Mouse (Mus musculus) cerebellum, postnatal 25 days (tissue): ENCODE data around the gene Iqcf6.
"Not testable (repeated sequence)": the region's sequence is repeated elsewhere in the genome, so short reads cannot be mapped to it uniquely, and the experiment has no call there.

Experiments used
- DNase-seq, 2 experiments: peaks; one replicate each; pipeline ENCODE4 v3.0.0; 2021; ENCODE audit warnings: mixed read lengths in 2 of 2

The Iqcf6 gene

DNA sequence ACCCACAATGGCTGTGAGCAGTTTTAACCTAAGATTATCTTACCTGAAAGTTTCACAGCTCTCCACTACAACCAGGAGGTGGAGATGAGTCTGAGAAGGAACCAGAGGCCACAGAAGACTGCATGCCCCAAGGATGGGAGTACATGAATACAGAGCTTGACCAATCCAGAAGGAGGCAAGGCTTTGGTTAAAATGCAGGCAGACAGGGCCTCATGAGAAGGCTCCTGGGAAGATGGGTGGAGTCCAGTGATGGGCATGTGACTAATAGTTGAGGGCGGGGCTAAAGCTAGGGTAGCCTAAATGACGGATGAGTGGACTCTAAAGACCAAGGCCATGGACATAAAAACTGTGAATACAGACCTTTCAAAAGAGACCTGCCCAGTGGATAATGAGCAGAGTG, at the start of gene Iqcf6:
Gene Iqcf6, plus strand, starts transcription at position 301 of the 400 bp plus-strand sequence.
- no peak for DNase-seq

DNA sequence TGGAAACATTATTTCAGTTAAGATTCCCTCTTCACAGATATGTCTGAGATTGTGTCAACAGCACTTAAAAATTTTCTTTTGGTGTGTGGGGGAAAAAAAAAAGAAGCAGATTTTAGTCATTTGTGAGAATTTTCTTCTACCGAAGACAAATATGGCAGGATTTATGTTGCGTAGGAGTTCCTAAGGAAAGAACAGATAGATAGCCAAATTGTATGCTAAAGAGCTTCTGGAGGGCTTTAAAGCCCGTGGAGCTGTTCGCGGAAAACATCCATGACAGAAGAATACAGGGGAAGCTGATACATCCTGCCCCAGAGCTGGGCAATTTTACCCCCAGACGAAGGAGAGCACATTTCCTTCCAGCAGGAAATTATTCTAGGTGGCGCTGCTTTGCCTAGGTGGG, 46.4 kb upstream of the Iqcf6 start:
- no peak for DNase-seq

DNA sequence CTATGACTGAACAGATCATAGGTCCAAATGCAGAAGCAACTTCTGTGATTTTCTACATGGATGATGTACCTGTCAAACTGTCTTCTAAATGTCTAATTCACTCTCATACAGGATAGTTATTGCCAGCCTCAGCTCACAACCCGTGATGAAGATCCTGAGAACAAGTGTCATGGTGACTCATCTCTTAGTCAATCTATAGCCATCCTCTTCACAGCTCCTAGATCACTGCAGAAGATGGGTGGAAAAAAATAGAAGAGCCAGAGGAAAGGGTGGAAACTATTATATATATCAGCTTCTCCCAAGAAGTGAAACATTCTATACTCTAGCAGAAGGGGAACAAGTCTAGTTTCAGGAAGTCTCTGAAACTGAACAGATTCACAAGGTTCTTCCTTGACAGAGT, 43.8 kb upstream of the Iqcf6 start:
- DNase-seq, result no peak

DNA sequence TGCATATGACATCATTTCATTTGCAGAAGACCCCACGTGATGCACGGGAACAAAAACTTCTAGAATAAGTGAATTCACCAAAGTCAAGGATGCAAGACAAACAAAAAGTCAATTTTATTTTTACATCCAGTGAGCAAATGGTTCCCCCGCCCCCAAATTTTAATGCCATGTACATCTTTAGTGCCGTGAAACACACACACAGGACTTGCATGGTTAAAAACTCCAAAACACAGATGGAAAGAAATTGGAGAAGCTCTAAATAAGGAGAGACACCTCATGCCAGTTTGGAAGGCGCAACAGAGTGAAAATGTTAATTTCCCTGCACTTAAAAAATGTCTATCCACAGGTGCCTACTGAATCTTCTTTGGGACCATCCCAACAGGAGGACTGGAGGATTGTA, 34.2 kb upstream of the Iqcf6 start:
- no peak for DNase-seq

DNA sequence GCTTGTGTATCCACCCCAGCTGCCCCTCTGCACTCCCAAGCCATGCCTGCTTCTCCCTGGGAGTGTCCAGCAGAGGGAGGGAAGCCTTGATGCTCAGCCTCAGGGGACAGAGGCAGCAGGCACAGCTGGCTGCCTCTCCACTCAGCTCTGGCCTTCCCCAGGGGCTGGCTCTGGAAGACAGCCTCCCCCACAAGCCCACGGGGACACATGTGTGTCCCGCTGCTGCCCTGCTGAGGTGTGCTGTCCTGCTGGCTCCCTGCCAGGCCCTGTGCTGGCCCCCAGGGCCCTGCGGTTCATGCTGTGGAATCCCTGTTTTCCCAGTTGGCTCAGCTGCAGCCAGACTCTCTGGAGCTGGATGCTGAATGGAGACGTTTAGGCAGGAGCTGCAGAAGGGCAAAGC, 31.0 kb upstream of the Iqcf6 start:
- DNase-seq, result not testable (repeated sequence)

DNA sequence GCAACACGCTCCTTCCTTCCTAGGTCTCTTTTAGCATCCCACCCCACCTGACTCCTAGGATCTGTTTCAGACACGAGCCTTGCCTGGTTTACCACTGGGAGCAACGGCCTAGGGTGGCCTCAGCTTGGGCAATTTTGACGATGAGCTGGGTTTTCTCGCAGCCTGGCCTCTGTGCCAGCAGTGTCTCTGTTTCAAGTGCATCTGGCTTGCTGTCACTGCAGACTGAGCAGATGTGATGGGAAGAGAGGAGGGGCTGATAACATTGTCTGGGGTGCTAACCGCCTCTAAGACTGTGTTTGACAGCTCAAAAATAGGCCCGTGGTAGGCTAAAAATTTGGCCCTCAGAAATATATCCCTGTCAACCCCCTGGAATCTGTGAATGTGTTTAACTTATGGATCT, 30.5 kb upstream of the Iqcf6 start:
- DNase-seq, result no peak

DNA sequence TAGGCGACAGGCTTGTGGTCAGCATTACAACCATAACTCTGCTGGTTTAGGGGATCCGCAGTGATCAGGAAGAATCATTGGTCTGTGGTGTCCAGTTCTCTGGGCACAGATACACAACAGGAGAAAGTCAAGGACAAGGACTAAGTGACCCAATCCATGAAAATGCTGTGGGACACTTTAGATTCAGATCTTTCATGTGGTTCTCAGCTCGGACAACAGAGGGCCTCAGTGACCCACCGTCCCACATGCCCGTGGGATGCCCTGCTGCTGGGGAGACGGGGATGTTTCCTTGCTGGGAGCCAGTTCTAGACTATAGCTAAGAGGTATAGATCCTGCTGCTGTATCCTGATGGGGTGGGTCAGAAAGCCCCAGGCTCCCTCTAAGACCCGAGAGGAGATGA, 27.9 kb upstream of the Iqcf6 start:
- no peak for DNase-seq

DNA sequence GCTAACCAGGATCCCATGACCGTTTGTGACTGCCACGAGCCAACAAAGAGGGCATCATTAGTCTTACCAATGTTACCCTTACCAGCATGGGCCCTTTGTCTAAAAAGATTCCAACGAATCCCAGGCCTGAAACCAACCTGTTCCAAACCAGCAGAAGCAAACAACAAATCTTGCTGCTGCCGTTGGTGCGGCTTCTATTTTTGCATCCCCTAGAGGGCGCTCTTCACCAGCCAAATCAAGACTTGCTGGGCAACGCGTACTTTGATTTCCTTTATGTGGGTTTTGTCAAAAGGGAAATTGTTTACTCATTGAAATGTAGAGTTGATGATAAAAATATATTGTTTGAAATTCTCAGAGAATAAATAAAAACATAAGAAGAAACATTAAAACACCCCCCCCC, 25.8 kb upstream of the Iqcf6 start:
- DNase-seq, result peak; percentile 46 to 72

DNA sequence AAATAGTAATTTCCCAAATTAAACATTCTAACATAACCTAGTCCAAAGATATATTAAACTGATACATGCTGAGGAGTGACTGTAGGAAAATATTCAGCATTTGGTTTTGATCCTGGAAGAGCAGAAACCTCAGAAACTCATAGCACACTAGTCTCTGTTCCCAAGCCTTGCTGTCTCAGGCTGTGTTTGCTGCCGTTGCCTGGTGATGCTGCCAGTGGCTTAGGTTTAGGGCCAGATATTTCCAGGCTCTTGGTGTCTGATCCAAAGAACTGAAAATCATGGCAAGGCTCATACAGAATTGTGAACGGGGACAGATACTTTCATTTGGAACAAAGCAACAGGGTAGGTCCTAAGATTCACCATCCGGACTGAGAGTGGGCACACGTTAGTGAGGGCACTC, 15.7 kb upstream of the Iqcf6 start:
- no peak for DNase-seq

DNA sequence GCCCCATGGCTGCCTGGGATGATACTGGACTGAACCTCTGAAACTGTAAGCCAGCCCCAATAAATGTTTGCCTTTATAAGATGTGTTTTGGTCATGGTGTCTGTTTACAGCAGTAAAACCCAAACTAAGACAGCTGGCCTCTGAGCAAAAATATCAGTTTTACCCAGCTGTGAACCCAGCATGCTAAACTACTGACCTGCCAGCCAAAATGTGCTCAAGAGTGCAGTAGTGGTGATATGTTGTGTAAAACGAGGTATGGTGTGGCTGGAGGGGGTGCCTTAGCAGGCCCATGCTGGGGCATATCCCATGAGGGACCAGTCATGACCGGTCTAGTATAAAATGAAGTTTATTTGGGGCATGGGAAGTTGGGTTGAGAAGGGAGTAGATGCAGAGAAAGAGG, 12.4 kb upstream of the Iqcf6 start:
- no peak for DNase-seq

DNA sequence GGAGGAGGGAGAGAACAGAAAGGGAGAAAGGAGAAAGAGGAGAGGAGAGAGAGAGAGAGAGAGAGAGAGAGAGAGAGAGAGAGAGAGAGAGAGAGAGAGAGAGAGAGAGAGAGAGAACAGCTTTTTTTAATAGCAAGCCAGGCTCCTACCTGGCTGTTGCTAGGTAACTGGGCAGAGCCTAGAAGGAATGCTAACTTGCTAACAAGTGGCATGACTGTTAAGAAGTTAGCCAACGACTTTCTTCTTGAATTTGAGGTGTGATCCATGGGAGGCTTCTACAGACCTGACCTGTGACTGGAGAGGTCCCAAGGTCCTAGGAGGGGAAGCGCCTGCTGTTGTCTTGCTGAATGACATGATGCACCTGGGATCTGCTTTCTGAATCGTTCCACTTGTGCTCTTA, 11.8 kb upstream of the Iqcf6 start:
- no peak for DNase-seq

DNA sequence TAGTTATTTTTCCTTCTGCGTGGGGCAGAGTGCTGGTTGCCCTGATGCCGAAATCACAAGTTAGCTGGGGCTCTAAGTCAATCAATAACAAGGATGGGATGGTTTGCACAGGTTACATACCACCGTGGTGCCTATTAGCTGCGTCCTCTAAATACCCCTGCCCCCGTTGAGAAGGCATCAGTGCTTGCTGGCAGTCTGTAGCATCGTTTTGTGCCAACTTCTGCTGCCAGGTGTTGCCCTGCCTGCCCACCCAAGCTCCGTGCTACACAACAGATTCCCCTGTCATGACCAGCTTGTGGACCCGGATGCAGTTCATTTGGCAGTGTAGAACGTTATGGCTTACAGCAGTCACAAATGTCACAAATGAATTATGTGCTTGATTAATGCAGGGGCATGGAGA, 10.1 kb upstream of the Iqcf6 start:
- DNase-seq, result no peak

DNA sequence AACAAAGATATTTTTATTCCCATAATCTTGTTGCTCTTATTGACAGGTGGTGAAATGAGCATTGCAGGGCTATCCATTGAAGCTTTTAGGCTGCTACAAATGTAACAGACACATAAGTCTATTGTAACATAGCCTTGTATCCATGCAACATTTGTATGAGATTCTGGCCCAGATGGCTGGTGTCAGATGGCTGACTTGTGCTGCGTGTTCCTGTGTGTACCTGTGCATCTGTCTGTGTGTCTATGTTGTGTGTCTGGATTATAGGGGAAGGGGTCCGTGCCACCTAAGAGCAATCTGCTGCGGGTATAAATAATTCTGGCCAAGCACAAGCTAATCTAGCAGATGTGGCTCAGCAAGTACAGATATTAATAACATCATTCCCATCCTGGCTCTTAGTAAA, 8.9 kb upstream of the Iqcf6 start:
- DNase-seq, result no peak

DNA sequence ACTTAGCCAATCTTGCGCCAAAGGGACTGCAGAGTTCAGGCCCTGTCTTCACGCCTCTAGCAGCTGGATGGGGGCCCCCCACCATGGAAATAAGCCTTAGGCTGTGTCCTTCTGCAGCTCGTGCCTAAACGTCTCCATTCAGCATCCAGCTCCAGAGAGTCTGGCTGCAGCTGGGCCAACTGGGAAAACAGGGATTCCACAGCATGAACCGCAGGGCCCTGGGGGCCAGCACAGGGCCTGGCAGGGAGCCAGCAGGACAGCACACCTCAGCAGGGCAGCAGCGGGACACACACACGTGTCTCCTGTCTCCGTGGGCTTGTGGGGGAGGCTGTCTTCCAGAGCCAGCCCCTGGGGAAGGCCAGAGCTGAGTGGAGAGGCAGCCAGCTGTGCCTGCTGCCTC, 1.4 kb downstream of the Iqcf6 start:
- not testable (repeated sequence) for DNase-seq

DNA sequence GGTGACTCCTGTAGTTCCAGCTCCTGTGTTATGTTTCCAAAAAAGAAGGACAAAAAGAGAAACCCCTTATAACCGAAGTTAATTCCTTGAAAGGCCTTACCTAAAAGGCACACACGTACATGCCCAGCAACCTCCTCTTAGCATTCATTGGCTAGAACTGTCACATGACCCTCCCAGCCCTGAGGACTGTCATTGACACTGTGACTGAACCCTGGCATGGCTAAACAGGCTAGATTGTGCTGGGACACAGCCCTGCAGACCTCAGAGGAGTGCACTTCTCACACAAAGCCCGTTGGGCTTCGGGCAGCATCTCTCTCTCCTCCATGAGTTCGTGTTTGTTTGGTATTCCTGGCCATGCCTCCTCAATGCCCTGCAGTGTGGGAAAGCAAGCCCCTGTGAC, 5.8 kb downstream of the Iqcf6 start:
- no peak for DNase-seq

DNA sequence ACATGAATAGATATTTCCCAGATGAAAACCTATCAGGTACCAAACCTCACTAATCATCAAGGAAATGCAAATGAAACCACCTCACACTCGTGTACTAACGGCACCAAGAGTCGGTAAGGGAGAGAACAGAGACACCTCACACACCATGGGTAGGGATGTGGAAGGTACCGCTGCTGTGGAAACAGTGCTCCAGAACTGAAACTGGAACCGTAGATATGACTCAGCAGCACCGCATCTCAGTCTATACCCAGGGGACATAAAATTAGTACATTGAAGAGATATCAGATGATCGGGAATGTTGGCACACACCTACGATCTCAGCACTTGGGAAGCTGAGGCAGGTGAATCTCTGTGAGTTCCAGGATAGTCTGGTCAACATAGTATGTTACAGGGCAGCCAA, 11.8 kb downstream of the Iqcf6 start:
- no peak for DNase-seq

DNA sequence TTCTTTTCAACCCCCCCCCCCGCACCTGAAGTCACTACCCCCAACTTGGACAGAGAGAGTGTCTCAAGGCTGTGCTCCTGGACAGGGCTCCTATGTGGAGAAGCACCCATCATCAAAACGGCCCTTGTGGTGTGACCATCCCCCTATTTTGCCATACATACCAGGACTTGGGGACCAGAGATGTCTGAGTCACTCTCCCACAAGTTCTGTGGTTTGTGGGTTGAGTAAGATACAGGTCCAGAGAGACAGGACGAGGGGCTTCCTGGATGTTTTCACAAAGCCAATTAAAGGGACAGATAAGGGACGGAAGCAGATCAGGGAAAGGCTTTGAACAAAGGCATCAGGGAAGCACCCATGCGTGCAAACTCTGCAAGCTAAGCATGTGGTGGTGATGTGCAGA, 15.0 kb downstream of the Iqcf6 start:
- no peak for DNase-seq

DNA sequence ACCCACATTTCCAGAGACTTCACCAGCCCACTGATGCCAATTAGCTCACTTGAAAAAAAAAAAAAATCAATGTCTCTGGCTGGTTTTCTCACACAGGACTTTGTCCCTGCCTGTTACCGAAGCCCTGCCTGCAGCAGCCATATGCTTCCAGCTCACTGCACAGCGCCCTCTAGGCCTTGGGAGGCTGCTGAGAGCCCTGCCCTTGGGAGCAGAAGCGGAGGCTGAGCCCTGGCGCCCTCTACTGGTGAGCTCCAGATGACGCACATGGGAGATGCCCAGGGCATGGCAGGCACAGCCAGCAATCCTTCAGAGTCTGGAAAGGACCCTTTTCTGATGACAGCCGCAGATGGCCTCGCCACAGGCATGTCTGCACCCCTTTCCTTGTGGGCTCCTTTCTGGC, 16.7 kb downstream of the Iqcf6 start:
- DNase-seq, result peak; percentile 76 to 86

DNA sequence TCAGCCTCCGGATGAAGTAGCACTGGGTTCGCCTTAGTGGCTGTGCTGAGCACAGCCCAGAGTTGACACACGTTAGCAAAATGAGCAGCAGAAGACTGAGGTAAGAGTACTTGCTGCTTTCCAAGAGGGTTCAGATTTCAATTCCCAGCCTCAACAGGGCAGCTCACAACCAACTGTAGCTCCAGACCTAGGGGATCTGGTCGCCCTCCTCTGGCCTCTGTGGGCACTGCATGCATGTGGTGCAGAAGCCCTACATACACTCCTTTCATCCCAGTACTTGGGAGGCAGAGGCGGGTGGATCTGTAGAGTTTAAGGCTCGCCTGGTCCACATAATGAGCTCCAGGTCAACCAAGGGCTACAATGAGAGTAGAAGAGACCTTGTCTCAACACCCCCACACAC, 17.4 kb downstream of the Iqcf6 start:
- no peak for DNase-seq

DNA sequence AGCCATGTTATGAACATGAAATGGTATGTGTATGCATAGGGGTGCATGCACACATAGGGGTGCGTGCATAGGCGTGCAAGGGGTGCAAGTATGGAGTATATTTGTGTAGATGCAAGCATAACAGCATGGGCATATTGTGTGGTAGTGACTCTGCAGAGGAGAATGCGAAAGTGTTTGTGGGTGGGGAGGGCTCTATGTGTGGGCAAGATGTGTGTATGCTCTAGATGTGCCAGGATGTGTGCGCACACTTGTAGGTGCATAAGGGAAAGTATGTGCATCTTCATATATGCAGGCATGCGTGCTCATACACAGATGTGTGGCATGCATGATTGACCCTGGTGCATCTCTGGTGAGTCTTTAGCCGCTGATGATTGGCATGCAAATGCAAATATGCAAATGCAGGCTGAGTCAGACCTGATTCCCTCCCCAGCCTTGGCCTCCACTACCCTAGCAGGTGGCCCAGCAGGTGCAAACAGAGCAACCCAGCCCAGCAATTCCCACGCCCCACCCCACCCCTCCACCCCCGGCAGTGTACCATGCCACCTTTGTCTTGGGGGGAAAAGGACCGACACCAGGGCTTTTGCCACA, 19.4 kb downstream of the Iqcf6 start:
- no peak for DNase-seq

DNA sequence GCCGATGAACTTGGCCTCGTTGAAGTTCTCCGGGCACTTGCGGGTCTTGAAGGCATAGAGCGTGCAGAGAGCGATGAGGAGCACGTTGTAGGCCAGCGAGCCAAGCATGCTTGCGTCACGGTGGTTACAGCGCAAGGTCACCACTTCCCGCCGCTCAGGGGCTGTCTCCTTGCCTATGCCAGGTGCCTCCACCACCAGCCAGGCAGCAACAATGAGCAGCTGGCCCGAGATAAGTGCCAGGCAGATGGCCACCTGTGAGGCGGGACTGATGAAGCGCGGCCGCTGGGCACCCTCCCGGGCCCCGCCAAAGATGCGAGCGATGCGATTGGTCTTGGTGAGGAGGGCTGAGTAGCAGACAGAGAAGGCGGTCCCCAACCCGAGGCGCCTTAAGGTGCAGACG, 20.8 kb downstream of the Iqcf6 start:
- DNase-seq, result no peak

DNA sequence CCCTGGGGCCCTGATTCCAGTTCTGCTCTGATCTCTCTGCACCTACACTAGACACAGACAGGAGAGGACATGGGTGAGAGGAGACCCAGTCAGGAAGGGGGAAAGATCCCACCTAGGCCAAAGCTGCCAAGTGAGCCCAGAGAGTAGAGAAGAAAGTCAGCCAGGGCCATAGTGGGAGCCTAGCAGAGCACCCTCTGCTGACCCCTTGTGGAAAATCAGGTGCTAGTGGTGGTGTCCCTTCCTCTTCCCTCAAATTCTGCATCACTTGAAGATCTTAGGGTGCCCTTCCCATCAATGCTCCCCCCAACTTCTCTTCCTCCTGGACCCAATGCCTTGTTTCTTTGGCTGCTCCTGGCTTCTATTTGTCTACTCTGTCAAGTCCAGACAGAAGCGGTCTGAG, 26.3 kb downstream of the Iqcf6 start:
- DNase-seq, result no peak

DNA sequence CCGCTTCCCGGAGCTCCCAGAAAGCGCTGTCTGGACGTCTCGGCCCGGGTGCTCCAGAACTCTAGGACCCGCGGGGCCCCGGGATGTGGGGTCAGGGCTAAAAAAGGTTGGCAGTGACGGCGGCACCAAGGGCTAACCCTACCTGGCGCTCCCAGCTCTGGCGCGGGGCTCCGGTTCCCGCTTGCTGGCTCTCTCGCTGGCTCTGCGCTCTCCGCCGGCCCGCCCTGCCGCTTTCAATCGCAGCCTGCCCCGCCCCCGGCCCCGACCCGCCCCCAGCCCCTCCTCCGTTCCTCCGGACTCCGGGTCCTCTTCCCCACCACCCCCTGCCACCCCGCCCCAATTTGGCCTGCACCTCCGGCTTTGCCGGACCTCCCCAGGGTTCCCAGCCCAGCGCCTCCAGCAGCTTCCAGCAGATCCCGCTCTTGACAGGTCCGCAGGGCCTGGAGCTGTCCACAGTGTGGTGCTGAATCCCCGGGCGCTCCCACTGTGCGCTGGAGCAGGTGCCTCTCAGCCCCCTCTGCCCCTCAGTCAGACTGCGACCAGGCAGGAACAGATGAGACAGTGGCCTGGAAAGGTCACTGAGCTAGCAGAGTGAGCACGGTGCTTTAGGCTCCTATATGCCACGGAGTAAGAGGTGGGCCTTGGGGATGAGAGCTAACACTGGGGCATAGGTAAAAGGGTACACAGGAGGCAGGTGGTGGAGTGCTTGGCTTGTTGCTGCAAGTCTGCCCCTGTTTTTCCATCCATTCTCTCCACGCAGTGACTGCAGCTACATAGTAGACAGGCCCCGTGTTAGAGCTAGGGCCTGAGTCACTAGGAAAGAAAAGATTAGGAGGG, 29.7 kb downstream of the Iqcf6 start, which contains the start of gene Grm2:
Gene Grm2, minus strand, starts transcription at position 199 of the 837 bp plus-strand sequence.
- DNase-seq, result peak; percentile 26 to 47

DNA sequence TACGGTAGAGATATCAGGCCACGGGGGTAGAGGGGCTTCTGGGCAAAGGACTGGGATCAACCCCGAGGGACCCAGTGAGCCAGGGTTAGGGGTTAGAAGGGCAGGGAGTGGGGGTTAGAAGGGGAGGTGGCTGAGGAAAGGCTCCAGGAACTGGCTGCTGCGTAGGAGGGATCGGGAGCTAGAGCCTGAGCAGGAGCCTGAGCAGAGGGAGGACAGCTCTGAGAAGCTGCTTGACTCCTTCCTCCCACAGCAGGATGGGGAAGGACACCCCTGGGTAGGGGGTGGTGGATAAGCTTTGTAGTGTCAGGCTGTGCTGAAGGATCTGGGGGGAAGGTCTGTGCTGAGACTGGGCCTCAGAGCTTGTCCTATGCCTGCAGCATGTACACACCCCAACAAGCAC, 30.4 kb downstream of the Iqcf6 start:
- DNase-seq, result no peak

DNA sequence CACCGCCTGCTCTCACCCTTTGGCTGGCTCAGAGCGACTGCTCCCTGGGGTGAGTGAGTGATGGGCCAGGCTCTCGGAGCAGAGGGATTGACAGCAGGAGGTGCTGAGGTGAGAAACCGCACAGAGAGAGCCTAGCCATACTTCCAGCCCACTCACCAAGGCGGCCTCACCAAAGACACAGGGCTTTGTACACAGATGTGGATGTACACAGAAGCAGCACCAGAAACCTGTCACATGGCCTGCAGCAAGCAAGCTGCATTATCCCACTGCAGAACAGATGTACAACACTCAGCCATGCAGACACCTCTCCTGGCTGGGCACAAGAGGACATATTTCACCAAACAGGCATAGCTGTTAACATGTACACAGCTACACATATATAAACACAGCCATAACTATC, 31.2 kb downstream of the Iqcf6 start:
- DNase-seq, result peak in 1 of 2 experiments; percentile 43
